Mouse (Mus musculus) right cerebral cortex, postnatal 4 days (tissue): ENCODE measurements around the gene BC025446.

Experiments
- DNase-seq: peaks from one replicate; pipeline ENCODE4 v3.0.0-alpha.2; 2022

BC025446 gene

DNA sequence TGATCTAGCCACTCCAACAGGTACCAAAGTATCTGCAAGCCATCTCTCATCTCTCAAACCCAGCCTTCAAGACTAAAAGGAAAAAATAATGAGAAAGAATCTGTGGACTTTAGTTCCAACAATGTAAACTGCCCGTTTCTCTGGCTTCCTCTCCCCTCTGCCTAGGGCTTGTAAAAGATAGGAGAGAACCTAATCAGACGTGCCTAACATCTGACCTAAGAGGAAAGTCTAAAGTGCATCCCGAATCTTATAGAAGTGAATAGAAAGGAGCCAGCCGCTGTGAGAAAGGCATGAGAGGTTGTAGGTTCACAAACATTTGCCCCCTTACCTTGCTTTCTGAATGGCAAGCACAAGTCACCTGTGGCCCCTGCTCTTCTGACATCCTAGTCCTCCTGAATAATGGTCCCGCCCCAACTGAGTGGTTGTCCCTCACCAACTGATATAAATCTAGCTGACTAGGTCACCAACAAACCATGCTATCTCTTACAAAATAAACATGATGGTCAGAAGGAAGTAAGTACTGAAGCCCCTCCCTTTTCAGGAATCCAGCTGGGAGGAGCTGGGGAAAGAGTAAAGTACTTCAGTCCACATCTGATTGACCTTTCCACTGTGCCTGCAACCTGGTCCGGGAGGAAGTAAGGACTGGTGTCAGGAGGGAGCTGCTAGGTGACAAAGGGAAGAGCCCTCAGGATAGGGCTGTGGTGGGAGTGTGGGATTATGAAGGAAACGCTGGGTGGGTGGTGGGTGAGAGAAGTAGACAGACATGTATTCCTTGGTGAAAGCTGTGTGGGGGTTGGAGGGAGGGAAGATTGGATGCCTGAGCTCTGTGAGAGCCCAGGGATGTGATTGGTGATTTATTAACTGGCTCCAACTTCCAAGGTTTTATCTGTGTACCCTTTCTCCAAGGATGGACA, at the start of gene BC025446:
BC025446 (plus strand) TSS at position 599 of the 914 bp plus-strand sequence.
- no peak for DNase-seq

DNA sequence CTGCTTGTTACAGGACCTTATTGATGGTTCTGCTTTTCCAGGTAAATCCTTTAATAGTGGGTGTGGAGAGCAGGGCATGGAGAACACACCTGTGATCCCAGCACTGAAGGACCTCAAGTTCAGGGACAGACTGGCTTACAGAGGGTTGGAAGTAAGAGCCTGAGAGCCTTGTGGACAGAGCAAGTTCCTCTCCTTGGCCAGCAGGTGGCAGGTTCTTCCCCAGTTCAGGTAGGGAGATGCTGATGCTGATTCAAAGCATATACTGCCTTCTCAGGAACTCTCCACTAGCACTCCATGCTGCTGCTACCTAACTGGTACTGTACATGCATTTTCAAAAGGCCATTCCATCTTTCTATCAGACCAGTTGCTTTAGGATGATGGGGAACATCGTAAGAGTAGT, 40.7 kb upstream of the BC025446 start:
- DNase-seq = peak; percentile 28

- DNase-seq = no peak
These were observed 29.9 kb upstream of the BC025446 start for GRCm38 (mm10) chr15:75186291-75186690.

DNA sequence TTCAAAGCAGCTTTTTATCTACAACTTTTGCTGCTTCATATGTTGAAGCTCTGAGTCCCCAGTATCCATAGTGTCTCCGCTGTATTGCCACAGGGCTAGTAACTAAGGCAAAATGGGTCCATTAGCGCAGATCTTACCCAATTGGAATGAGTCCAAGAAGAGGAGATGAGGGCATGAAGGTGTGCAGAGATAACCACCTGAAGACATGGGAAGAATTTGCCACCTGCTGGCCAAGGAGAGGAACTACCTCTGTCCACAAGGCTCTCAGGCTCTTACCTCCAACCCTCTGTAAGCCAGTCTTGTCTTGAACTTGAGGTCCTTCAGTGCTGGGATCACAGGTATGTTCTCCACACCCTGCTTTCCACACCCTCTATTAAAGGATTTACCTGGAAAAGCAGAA, 27.1 kb upstream of the BC025446 start:
- no peak for DNase-seq

DNA sequence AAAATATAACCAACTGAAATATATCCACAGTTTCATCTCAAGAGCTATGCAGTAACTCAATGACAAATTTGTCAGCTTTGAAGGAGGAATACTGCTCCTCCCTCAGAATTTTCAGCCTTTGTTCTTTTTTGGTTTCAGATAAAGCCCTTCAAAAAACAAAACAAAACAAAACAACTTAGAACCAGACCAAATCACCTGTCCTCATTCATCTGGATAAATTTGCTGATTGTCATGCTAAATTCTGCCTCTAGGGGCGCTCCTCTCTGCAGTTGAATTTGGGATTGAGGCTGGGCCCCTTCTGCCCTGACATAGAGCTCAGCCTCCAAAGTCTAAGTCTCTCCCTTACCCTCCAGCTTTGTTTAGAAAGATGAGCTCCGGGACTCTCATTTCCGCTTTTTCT, 25.6 kb upstream of the BC025446 start:
- DNase-seq = peak; percentile 11

- DNase-seq = no peak
These were observed 655 bp downstream of the BC025446 start for GRCm38 (mm10) chr15:75216831-75217230.

DNA sequence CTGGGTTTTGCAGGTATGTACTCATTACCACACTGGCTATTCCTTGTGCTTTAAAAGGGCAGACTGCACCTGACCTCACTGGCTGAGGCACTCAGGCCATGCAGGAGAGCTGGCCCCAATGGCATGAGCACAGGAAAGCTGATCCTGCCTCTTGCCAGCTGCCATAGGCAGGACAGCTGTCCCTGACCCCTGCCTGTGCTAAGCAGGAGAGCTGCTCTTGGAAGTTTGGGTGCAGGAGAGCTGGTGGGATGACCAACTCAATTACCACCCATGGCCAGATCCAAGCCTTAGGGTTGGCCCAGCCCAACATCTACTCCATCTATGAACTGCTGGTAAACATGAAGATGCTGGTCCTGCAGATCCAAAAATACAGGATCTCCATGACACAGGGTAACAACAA, 5.8 kb downstream of the BC025446 start:
- DNase-seq = no peak

GRCm38 (mm10) chr15:75237736-75238288, 21.6 kb downstream of the BC025446 start:
- DNase-seq = no peak

DNA sequence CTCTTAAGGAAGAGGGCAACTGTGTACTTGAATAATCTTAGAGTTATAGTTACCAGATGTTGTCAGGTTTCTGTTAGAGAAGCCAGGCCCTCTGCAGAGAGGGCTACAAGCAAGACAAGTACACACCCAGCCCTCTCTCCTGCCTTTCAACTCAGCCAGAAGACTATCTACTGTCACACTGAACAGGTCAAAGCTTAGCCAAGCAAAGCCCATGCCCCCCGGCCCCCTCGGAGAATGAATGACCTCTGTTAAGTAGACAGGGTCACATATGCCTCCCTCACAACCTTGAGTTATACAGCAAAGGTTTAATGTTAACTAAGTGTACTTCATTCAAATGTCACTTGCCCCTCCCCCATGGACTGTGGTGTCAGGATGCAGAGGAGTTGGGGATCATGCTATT, 24.4 kb downstream of the BC025446 start:
- no peak for DNase-seq

GRCm38 (mm10) chr15:75242756-75243640, 26.8 kb downstream of the BC025446 start:
- no peak for DNase-seq

GRCm38 (mm10) chr15:75254671-75255070, 38.5 kb downstream of the BC025446 start:
- DNase-seq = no peak

DNA sequence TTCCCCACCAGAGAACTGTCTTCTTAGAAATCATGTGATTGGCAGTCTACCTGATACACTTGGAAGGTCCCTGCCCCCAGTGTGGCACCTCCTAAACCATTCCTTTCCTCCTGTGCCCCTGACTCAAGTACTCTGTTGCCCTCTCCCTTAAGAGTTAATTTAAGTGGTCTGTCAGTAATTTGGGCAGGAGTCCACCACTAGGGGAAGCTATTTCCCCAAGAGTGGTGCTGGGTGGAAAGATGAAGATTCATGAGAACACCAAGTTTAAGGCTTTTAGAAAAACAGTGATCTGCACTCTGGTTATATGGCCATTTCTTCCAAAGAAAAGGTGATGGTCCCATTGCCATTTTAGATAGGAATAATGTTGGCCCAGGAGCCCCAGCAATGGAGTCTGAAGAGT, 49.7 kb downstream of the BC025446 start:
- no peak for DNase-seq

DNA sequence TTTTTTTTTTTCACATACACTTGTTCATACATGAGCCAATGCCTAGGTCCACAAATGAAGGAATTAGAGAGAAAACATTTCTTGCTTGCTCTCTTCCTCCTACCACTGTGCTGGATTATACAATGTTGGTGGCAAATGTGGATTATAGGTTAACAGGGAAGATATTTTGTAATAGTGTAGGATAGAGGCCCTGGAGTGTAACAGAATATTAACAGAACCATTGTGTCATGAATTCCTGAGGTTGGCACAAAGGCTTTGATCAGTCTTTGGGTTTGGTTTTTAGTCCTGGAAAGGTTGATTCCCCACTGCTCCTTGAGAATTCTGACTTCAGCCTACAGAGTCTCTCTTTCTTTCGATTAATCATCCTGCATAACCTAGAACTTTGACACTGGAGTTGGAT, 50.5 kb downstream of the BC025446 start:
- no peak for DNase-seq

DNA sequence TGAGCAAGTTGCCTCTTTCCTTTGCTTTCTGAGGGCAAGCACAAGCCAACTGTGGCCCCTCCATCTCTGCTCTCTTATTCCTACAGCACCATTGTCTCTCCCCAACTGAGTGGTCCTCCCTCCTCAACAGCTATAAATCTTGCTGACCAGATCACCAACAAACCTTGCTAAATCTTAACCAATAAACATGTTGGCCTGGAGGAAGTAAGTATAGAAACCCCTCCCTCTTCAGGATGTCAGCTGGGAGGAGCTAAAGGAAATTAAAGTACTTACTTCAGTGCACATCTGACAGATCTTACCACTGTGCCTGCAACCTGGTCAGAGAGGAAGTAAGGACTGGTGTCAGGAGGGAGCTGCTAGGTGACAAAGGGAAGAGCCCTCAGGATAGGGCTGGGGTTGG, 51.9 kb downstream of the BC025446 start, which contains the start of gene Ly6f:
Ly6f (plus strand) TSS at position 301 of the 400 bp plus-strand sequence.
- no peak for DNase-seq

DNA sequence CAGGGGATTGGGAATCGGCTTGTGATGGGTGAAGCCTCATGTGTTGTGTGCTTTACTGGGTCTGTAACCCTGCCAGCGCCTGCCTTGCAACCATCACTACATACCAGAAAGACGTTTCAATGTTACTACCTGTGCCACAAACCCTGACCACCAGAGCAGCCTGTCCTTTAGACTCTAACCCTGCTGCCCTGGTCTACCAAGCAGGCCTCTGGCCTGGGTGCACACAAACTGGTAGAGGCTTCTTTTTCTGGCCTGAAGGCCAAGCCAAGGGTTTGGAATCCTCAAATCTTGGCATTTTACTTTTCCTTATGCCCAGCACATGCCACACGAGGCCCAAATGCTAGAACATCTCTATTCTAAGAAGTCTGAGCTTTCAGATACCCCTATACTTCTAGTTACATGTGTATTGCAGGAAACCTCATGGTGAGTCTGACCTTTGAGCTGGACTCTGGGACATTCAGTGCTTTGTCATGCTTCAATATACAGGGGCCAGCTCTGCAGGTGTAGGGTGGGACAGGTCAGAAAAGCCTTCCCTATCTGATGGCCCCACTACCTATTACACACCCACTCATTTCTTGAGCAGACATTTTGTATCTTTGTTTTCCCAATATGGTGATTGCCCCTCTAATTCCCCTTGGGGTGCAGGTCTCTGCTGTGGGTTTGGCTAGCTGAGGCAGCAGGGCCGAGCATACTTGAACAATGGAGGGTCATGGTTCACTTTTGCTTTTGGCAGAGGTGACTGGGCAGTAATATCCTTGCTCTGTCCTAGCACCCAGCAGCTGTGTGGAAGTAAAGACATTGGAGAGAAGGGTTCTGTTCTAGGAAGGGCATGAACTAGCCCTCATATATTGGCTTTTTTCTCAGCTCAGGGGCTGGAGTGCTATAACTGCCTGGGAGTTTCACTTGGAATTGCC, 53.0 kb downstream of the BC025446 start:
- no peak for DNase-seq

- DNase-seq = no peak
These were observed 54.0 kb downstream of the BC025446 start for GRCm38 (mm10) chr15:75270169-75270568.

DNA sequence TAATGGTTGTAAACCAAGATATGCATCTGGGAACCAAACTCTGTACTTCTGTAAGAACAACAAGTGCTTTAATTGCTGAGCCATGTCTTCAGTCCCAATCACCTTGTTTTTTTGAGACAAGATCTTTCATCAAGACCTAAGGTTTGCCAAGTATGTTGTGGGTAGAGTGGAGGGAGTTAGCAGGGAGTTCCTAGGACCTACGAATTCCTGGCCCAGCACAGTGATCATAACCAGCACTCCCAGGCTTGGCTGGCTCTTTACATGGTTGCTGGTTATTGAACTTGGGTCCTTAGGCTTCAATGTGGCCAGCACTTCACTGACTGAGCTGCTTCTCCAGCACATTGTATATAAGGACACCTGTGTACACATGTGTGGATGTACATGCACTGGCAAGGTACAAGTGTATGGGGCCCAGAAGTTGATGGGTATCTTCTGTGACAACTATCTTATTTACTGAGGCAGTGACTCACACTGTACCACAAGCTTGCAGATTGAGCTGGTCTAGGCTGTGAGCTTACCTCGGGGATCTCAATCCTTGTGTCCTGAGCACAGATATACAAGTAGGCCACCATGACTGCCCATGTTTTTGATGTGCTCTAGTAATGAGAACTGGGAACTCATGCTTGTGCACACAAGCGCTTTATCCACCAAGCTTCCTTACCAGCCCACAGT, 54.7 kb downstream of the BC025446 start:
- no peak for DNase-seq

GRCm38 (mm10) chr15:75271426-75271825, 55.2 kb downstream of the BC025446 start:
- DNase-seq = no peak

GRCm38 (mm10) chr15:75271891-75272290, 55.7 kb downstream of the BC025446 start:
- DNase-seq = no peak
